Mouse (Mus musculus) thymus, adult 18-20 months (tissue): Measurements from ENCODE around the gene Tmem199.

Source experiments
- DNase-seq, 2 experiments: peaks; one replicate each; pipeline ENCODE4 v3.0.0; 2022; ENCODE audit warnings: mixed read lengths in 2 of 2

Gene Tmem199

DNA sequence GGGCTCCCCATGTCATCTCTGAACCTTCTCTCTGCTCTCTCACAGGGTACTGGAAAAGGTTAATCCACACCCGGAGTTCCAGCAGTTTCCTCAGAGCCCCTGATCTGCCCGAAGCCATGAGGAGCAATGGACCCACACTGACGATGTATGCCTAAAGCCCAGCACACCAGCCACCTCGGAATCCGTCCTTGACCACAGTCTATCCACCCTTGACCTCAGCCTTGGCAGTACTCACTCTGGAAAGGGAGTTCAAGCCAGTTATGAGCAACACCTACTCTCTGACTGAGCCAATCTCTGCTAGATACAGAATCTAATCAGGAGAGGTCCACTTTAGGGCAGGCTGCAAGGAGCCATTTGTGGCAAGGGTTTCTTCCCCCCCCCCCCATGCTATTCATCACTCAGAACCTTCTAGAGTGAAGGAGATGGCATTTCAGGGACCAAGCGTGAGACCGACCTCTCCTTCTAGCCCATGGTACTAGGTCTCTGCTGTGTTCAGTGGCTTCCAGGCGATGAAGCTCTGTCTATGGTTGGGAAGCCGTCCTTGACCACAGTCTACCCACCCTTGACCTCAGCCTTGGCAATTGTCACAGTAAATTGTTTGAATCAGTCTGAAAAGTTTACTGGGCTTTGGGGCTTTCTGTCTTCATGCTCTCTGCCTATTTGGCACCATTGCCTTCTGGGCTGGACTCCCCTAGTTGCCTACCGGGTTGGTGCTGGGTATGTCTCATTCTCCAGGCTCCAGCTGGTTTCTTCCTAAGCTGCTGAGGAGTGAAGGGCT is 40.5 kb downstream of the Tmem199 start:
- no peak for DNase-seq

DNA sequence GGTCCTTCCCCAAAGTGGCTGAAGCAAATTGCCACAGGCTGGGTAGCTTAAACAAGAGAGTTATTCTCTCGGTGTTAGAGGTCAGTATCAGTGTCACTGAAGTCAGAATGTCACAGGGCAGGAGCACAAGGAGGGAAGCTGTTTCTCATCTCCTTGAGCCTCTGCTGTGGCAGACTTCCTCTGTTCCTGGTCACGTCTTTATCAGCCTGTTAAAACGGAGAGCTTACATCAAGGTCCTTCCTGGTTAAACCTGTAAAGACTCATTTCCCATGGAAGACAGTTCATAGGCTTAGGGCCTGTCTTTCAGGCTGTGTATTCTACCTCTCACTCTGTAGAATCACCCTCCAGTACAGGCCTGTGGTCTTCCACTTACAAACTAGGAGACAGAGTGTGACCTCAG is 44.0 kb downstream of the Tmem199 start:
- DNase-seq = no peak

DNA sequence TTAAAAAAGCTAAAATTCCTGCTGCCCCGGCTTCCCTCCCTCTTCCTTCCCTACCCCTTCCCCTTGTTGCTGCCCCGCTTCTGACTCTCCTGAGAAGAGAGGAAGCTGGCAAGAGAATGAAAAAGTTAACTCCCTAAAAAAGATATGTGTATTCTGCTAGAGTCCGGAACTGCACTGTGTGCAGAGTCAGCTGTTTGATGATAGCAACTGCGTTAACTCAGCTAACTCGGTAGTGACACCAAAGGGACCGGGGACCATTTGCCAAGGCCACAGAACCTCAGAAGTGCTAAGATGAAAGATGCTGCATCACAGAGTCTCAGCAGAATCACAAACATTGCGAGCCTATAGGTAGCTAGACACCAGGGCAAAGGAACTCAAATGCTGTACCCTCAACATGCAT is 44.5 kb downstream of the Tmem199 start:
- no peak for DNase-seq

DNA sequence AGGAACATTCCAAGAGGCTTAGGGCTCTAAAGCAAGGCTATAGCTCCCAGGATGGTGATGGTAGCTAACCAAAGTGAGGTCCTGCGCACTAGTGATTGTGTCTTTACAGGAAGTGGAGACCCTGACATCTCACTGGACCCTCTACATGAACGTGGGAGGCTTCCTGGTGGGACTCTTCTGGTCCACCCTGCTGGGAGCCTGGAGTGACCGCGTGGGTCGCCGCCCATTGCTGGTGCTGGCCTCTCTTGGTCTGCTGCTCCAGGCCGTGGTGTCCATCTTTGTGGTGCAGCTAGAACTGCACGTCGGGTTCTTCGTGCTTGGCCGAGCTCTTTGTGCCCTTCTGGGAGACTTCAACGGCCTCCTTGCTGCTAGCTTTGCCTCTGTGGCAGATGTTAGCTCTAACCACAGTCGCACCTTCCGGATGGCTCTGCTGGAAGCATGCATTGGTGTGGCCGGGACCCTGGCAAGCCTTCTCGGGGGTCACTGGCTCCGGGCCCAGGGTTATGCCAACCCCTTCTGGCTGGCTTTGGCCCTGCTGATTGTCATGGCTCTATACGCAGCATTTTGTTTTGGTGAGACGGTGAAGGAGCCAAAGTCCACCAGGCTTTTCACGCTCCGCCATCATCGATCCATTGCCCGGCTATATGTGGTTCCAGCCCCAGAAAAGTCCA is 45.6 kb downstream of the Tmem199 start:
- DNase-seq = no peak

DNA sequence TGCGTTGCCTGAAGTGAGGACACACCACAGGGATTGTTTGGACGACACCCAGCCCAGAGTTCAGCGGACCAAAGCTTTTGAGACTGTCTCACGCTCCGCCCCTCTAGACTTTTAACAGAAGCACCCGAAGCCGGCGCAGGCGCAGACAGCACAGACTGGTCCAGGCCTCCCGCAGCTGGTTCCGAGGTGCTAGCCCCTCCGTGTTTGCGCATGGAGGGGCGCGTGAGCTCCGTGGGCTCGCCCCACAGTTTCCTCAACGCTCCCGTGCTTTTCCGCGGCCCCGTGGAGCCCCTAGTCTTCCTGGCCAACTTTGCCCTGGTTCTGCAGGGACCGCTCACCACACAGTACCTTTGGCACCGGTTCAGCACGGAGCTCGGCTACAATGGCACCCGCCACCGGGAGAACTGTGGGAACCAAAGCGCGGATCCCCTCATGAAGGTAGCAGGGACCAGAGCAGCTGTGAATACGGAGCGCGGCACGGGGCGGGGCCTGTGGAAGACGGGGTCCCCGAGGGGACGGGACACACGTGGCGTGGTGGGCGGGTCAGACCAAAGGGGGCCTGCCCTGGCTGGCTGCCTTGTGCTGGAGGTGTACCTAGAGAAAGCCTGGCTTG is 46.3 kb downstream of the Tmem199 start, which contains the start of gene Slc46a1:
TSS of gene Slc46a1 (plus strand) at position 130 of the 613 bp plus-strand sequence.
- peak; percentile 58 to 65 for DNase-seq

DNA sequence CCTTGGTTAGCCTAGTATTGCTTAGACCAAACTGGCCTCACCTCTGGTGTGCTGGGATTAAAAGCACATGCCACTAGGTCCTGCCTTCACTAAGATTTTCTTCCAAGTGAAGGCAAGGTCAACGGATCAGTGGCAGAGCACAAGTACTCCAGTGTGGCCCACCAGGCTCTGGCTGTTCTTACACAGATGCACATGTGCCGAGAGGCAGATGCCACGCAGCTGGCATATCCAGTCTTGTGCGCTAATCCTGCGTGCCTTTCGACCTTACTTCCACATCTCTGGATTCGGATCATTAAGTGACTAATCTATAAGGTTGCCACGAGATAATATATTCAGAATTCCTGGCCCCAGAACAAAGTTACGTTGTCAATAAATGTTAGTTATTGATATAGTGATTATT is 46.9 kb downstream of the Tmem199 start:
- DNase-seq = no peak

DNA sequence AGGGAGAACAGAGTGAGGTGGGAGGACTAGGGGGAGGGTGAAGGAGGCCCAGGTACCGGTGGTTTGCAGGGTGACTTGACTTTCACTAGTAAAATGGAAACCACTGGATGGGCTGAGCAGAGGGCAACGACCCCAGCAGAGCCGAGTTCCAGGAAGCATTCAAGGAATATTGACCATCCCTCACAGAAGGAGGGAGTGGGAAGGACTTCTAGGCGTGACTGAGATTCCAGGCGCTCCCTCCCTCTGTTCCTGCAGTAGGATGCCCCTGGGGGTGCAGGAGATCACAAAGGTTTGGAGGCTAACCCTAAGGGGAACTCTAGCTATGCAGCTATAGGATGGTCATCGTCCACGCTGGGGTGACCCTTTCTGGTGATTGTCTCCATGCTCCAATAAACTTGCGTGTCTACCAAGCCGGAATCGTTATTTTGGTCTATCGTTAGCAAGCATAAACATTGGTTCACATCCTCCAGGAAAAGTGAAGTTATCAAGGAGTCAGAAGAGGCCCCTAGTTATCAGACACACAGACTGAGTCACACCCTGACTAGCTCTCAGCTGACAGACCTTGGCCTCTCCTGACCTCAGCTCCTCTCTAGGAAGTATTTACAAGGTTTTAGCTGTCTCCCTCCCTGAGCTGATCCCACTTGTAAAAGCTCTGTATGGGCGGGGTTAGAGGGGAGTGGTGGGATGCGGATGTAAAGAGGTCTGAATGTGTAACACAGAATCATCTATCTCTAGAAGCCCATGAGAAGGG is 48.5 kb downstream of the Tmem199 start:
- no peak for DNase-seq

DNA sequence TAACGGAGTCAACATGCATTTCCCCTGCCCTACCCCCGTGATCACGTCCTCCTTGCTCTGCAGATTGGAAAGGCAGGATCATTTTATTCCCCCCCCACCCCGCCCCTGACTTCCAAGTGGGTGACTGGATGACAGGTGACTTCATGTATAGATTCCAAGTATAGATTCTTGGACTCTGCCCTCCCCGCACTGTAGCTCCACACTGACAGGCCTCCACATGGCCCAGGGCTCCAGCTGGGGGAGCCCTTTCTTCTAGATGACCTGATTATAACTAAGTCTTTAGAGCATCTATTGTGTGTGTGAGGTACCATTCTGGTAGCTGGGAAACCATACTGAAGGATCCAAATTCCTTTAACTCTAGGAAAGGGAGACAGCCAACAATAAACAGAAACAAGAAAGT is 49.3 kb downstream of the Tmem199 start:
- DNase-seq = no peak

DNA sequence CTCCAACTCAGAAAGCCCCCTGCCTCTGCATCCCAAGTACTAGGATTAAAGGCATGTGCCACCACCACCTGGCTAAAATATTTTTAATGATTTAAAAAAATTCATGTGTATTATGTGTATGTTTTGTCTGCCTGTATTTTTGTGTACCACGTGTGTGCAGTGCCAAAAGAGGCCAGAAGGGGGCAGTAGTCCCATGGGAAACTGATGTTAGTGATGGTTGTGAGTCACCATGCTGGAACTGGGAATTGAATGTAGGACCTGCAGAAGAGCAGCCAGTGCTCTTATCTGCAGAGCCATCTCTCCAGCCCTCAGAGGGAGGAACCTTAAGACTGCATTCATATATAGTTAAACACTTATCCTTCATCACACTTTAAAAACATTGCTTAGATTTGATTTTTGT is 50.1 kb downstream of the Tmem199 start:
- DNase-seq = no peak

DNA sequence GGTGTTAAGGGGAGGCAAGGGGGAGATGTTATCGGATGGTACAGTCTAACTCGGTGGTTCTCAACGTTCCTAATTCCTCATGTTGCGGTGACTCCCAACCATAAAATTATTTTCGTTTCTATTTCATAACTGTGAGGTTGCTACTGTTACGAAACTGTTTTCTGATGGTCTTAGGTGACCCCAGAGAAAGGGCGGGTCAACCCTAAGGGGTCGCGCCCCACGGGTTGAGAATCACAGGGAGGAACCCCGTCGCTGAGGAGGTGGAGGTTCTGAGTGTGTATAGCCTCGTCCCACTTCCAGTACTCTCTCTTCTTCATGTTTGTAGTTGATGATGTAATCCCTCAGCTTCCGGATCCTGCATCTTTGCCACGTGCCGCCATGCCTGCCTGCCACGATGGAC is 53.2 kb downstream of the Tmem199 start:
- no peak for DNase-seq
